Mouse (Mus musculus): Measurements from ENCODE around the gene Hoxa11. TPM values are rescaled to one million over a fixed set of nuclear protein-coding genes. Genes with fewer than 3 reads are reported as not detected.

Hoxa11 gene
- polyA plus RNA-seq, 1 experiment, result 0.25 TPM

- Histone ChIP-seq H3K4me3 (ENCODE audit: insufficient read depth, low read length) (peak overlapping the region; percentile 30), H3K4me1 (ENCODE audit: control insufficient read depth, insufficient read depth, low read length) (no peaks in the 10 kb centered on the region), H3K27ac (ENCODE audit: insufficient read depth, low read depth, low read length) (no peak overlapping the region)
- TF ChIP-seq POLR2A (IDR thresholded peaks at IDR 0.05; ENCODE audit: borderline replicate concordance, low read depth, low read length) (no peak), CTCF (IDR thresholded peaks at IDR 0.05; ENCODE audit: low read depth, low read length) (no peak)
Observed at GRCm38 (mm10) chr6:52221993-52222685, 23.5 kb downstream of the Hoxa11 start.

GRCm38 (mm10) chr6:52221337-52221992 lies 24.1 kb downstream of the Hoxa11 start, which contains the start of gene Hoxa7:
Gene Hoxa7, minus strand, starts transcription at chr6:52221854.
- no peaks in the 10 kb centered on the region for H3K4me1 ChIP-seq (ENCODE audit: control insufficient read depth, insufficient read depth, low read length)
- H3K27ac ChIP-seq (ENCODE audit: insufficient read depth, low read depth, low read length), result no peak within 1 kb of the TSS
- H3K4me3 ChIP-seq (ENCODE audit: insufficient read depth, low read length), result peak within 1 kb of the TSS; percentile 51
- TF ChIP-seq CTCF (IDR thresholded peaks at IDR 0.05; ENCODE audit: low read depth, low read length) (peak; percentile 65), POLR2A (IDR thresholded peaks at IDR 0.05; ENCODE audit: borderline replicate concordance, low read depth, low read length) (no peak)

DNA sequence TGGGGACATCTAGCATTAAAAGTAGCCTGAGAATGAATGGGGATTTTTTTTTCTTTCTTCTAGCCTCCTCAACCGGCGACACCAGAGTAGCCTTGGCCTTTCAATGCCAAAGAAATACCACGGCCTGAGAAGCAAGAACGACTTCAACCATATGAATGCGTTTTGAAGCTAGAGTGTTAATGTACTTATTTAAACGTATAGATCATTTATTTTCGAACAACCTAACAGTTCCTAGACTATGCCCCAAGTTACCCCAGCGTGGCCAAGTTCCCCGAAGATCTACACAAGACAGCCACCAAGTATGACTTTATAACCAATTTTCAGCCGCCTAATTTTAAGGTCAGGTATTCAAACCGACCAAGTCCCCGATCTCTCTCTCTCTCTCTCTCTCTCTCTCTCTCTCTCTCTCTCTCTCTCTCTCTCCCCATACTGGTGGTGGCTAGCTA lies 24.7 kb downstream of the Hoxa11 start:
- TF ChIP-seq CTCF (IDR thresholded peaks at IDR 0.05; ENCODE audit: low read depth, low read length) (no peak), POLR2A (IDR thresholded peaks at IDR 0.05; ENCODE audit: borderline replicate concordance, low read depth, low read length) (no peak)
- no peak overlapping the region for H3K27ac ChIP-seq (ENCODE audit: insufficient read depth, low read depth, low read length)

GRCm38 (mm10) chr6:52220003-52220864 lies 25.4 kb downstream of the Hoxa11 start:
- no peak for TF ChIP-seq POLR2A (IDR thresholded peaks at IDR 0.05; ENCODE audit: borderline replicate concordance, low read depth, low read length)
- no peak for TF ChIP-seq CTCF (IDR thresholded peaks at IDR 0.05; ENCODE audit: low read depth, low read length)
- Histone ChIP-seq H3K4me3 (ENCODE audit: insufficient read depth, low read length) (no peak overlapping the region), H3K27ac (ENCODE audit: insufficient read depth, low read depth, low read length) (no peak overlapping the region), H3K4me1 (ENCODE audit: control insufficient read depth, insufficient read depth, low read length) (no peaks in the 10 kb centered on the region)

More for the DNA sequence above, 24.7 kb downstream of the Hoxa11 start:
- Histone ChIP-seq H3K4me1 (ENCODE audit: control insufficient read depth, insufficient read depth, low read length) (no peaks in the 10 kb centered on the region), H3K4me3 (ENCODE audit: insufficient read depth, low read length) (peak overlapping the region; percentile 51)

DNA sequence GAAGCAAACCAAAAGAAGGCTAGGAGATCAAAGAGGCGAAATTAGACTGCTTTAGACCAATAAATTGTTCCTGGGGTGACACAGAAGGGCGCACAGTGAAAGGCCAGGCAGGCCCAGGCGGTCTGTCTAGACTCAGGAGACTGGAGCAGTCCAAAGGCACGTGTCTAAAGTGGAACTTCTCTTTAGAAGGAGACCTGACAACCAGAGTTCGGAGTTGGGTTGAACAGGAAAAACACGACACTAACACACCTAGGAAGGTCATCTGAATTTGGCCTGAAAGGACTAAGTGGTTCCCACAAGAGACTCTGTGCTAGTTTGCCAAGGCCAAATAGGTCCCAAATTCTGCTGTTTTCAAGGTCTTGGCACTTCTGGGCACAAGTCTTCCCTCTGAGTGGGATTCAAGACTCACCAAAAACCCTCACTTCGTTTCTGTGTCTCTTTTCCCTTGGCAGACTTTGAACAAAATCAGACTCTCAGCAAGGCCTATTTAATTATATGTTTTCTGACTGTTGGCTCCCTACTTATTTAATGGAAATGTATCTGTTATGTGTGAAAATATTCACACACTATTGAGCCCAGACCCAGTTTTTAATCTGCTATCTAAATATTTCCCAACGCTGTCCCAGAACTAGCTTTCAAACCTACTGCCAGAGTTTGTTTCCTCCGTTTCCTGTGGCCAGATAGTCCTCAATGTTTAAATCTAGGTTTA lies 26.2 kb downstream of the Hoxa11 start:
- H3K27ac ChIP-seq (ENCODE audit: insufficient read depth, low read depth, low read length), result no peak overlapping the region
- H3K4me1 ChIP-seq (ENCODE audit: control insufficient read depth, insufficient read depth, low read length), result no peaks in the 10 kb centered on the region
- H3K4me3 ChIP-seq (ENCODE audit: insufficient read depth, low read length), result no peak overlapping the region
- TF ChIP-seq POLR2A (IDR thresholded peaks at IDR 0.05; ENCODE audit: borderline replicate concordance, low read depth, low read length) (no peak), CTCF (IDR thresholded peaks at IDR 0.05; ENCODE audit: low read depth, low read length) (no peak)

- Histone ChIP-seq H3K27ac (ENCODE audit: insufficient read depth, low read depth, low read length) (no peak overlapping the region), H3K4me1 (ENCODE audit: control insufficient read depth, insufficient read depth, low read length) (no peaks in the 10 kb centered on the region), H3K4me3 (ENCODE audit: insufficient read depth, low read length) (no peak overlapping the region)
- TF ChIP-seq POLR2A (IDR thresholded peaks at IDR 0.05; ENCODE audit: borderline replicate concordance, low read depth, low read length) (no peak), CTCF (IDR thresholded peaks at IDR 0.05; ENCODE audit: low read depth, low read length) (no peak)
Observed at GRCm38 (mm10) chr6:52218643-52219215, 26.9 kb downstream of the Hoxa11 start.

- H3K4me1 ChIP-seq (ENCODE audit: control insufficient read depth, insufficient read depth, low read length), result no peaks in the 10 kb centered on the region
Observed at GRCm38 (mm10) chr6:52217895-52218642, 27.5 kb downstream of the Hoxa11 start.

GRCm38 (mm10) chr6:52217459-52217768 lies 28.2 kb downstream of the Hoxa11 start:
- H3K4me3 ChIP-seq (ENCODE audit: insufficient read depth, low read length), result peak overlapping the region; percentile 47
- no peak overlapping the region for H3K27ac ChIP-seq (ENCODE audit: insufficient read depth, low read depth, low read length)
- peaks cover under 1% of the 10 kb centered on the region for H3K4me1 ChIP-seq (ENCODE audit: control insufficient read depth, insufficient read depth, low read length)
- no peak for TF ChIP-seq CTCF (IDR thresholded peaks at IDR 0.05; ENCODE audit: low read depth, low read length)
- TF ChIP-seq POLR2A (IDR thresholded peaks at IDR 0.05; ENCODE audit: borderline replicate concordance, low read depth, low read length), result no peak

More at GRCm38 (mm10) chr6:52217895-52218642, 27.5 kb downstream of the Hoxa11 start:
- TF ChIP-seq CTCF (IDR thresholded peaks at IDR 0.05; ENCODE audit: low read depth, low read length) (no peak), POLR2A (IDR thresholded peaks at IDR 0.05; ENCODE audit: borderline replicate concordance, low read depth, low read length) (no peak)
- Histone ChIP-seq H3K27ac (ENCODE audit: insufficient read depth, low read depth, low read length) (no peak overlapping the region), H3K4me3 (ENCODE audit: insufficient read depth, low read length) (peak overlapping the region; percentile 47)
